Mouse (Mus musculus): ENCODE data around the gene Chtf18.

DNA sequence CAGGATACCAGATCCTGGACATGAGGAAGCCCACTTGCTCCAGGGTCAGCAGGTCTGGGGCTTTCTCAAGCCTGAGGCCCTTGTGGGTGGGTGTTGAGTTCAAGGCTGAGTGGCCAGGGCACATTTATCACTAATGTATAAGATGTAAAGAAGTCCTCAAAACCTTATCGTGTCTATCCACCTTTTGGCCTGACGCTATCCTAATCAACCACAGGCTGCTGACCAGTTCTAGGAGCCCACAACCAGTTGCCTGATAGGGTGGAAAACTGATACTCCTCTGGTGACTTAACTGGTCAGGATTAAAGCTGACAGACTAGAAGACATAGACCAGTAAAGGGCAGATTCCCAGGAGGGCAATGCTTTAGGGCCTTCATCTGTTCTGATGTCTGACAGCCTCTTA lies 17.2 kb downstream of the Chtf18 start:
- TF ChIP-seq EP300 (IDR thresholded peaks at IDR 0.05; ENCODE audit: insufficient read depth, low read depth, low read length), result no peak
- TF ChIP-seq POLR2A (IDR thresholded peaks at IDR 0.05; ENCODE audit: insufficient read depth, low read depth, low read length), result no peak
- no peak for TF ChIP-seq CTCF (IDR thresholded peaks at IDR 0.05)

Data from heart, adult 2 months (tissue).